Mouse (Mus musculus) hindbrain, embryonic 15.5 days (tissue): ENCODE results near the gene Il17rd. TPM values are rescaled to one million over a fixed set of nuclear protein-coding genes. Genes with fewer than 3 reads are reported as not detected.
A peak's percentile ranks its signal among the peaks of the same experiment; 100 is the strongest.

Experiments used
- ATAC-seq: fragments of 200-750 bp; cut with Nextera tagmentation; 2 replicates; pipeline ENCODE4 v1.8.0; 2017; ENCODE audit warnings: low read depth, moderate number of reproducible peaks, moderate TSS enrichment; ENCODE audit not compliant: low FRiP score
- H3K27ac ChIP-seq: fragments of 300-500 bp; sonication (generic); replicated peaks from 2 replicates; pipeline ENCODE4 v1.5.1; 2015; ENCODE audit warnings: mild to moderate bottlenecking, inconsistent platforms
- H3K27me3 ChIP-seq: fragments of 300-500 bp; sonication (generic); 2 replicates; pipeline ENCODE4 v1.6.1; 2015; ENCODE audit warnings: control low read depth, inconsistent platforms
- H3K36me3 ChIP-seq: fragments of 300-500 bp; sonication (generic); 2 replicates; pipeline ENCODE4 v1.6.1; 2015; ENCODE audit warnings: control low read depth, inconsistent platforms
- H3K4me1 ChIP-seq: fragments of 300-500 bp; sonication (generic); replicated peaks from 2 replicates; pipeline ENCODE4 v1.6.1; 2015; ENCODE audit warnings: control low read depth, inconsistent platforms
- H3K4me2 ChIP-seq: fragments of 300-500 bp; sonication (generic); 2 replicates; pipeline ENCODE4 v1.6.1; 2015; ENCODE audit warnings: moderate library complexity, mild to moderate bottlenecking, inconsistent platforms
- H3K4me3 ChIP-seq: fragments of 300-500 bp; sonication (generic); 2 replicates; pipeline ENCODE4 v1.5.1; 2015; ENCODE audit warnings: mild to moderate bottlenecking, inconsistent platforms
- H3K9ac ChIP-seq: fragments of 300-500 bp; sonication (generic); 2 replicates; pipeline ENCODE4 v1.6.1; 2015; ENCODE audit warnings: inconsistent platforms
- H3K9me3 ChIP-seq: fragments of 300-500 bp; sonication (generic); 2 replicates; pipeline ENCODE4 v1.6.1; 2016; ENCODE audit warnings: control low read depth, inconsistent platforms
- WGBS: fragments of 180-500 bp; shearing (Covaris S2); methylation state at CpG from one replicate; pipeline ENCODE4 v1.1.7; 2015; 5-methylcytosine and 5-hydroxymethylcytosine counted together
- polyA plus RNA-seq: library from polyadenylated mRNA; unstranded; fragments of >200 nt; fragmentation: Nextera tagmentation; extraction: Ambion mirVana; gene quantifications from 2 replicates; pipeline ENCODE4 v1.2.1, GENCODE M21; 2015

Gene Il17rd
- polyA plus RNA-seq, 1 experiment from 2014 or later, result 2.7 TPM

GRCm38 (mm10) chr14:27022876-27023275, 15.9 kb upstream of the Il17rd start:
- no peaks in the 10 kb centered on the region for H3K4me1 ChIP-seq
- 50% methylated on average over 11 of the region's 11 CpGs for WGBS

GRCm38 (mm10) chr14:27024664-27025063, 14.1 kb upstream of the Il17rd start:
- Histone ChIP-seq H3K4me3 (no peak overlapping the region), H3K27ac (no peak overlapping the region), H3K9ac (no peak overlapping the region), H3K27me3 (no peaks in the 10 kb centered on the region), H3K36me3 (no peaks in the 10 kb centered on the region), H3K9me3 (no peaks in the 10 kb centered on the region), H3K4me2 (no peak overlapping the region), H3K4me1 (no peaks in the 10 kb centered on the region)
- ATAC-seq, result no peak
- 82% methylated on average over 4 of the region's 4 CpGs for WGBS

More at GRCm38 (mm10) chr14:27022876-27023275, 15.9 kb upstream of the Il17rd start:
- H3K4me3 ChIP-seq, result no peak overlapping the region
- H3K9ac ChIP-seq, result no peak overlapping the region
- no peaks in the 10 kb centered on the region for H3K27me3 ChIP-seq
- no peak overlapping the region for H3K27ac ChIP-seq
- H3K36me3 ChIP-seq, result no peaks in the 10 kb centered on the region
- no peaks in the 10 kb centered on the region for H3K9me3 ChIP-seq
- ATAC-seq, result no peak
- H3K4me2 ChIP-seq, result no peak overlapping the region

- H3K4me1 ChIP-seq, result no peaks in the 10 kb centered on the region
- H3K27me3 ChIP-seq, result no peaks in the 10 kb centered on the region
- H3K4me2 ChIP-seq, result peak overlapping the region; percentile 44
- H3K36me3 ChIP-seq, result no peaks in the 10 kb centered on the region
- WGBS, result 3% methylated on average over 15 of the region's 15 CpGs
- peak overlapping the region; percentile 63 for H3K27ac ChIP-seq
- no peaks in the 10 kb centered on the region for H3K9me3 ChIP-seq
- ATAC-seq, result peak; percentile 84
- H3K9ac ChIP-seq, result no peak overlapping the region
- H3K4me3 ChIP-seq, result no peak overlapping the region
Observed at GRCm38 (mm10) chr14:27029771-27030173, 9.0 kb upstream of the Il17rd start.

- WGBS, result 15% methylated on average over 4 of the region's 4 CpGs
- ATAC-seq, result no peak
Observed at GRCm38 (mm10) chr14:27031142-27031541, 7.6 kb upstream of the Il17rd start.

GRCm38 (mm10) chr14:27037513-27037912, 1.2 kb upstream of the Il17rd start:
- peaks cover 12% of the 10 kb centered on the region for H3K27me3 ChIP-seq
- H3K27ac ChIP-seq, result no peak overlapping the region
- no peak overlapping the region for H3K4me3 ChIP-seq
- no peaks in the 10 kb centered on the region for H3K36me3 ChIP-seq
- no peak overlapping the region for H3K4me2 ChIP-seq
- peaks cover 10% of the 10 kb centered on the region for H3K4me1 ChIP-seq
- no peaks in the 10 kb centered on the region for H3K9me3 ChIP-seq
- 80% methylated on average over 1 of the region's 1 CpGs for WGBS
- no peak overlapping the region for H3K9ac ChIP-seq
- no peak for ATAC-seq

More at GRCm38 (mm10) chr14:27031142-27031541, 7.6 kb upstream of the Il17rd start:
- no peaks in the 10 kb centered on the region for H3K36me3 ChIP-seq
- no peak overlapping the region for H3K9ac ChIP-seq
- no peak overlapping the region for H3K4me3 ChIP-seq
- no peak overlapping the region for H3K4me2 ChIP-seq
- H3K27me3 ChIP-seq, result no peaks in the 10 kb centered on the region
- no peak overlapping the region for H3K27ac ChIP-seq
- H3K9me3 ChIP-seq, result no peaks in the 10 kb centered on the region
- H3K4me1 ChIP-seq, result no peaks in the 10 kb centered on the region

- H3K4me1 ChIP-seq, result peaks cover 12% of the 10 kb centered on the region
- H3K4me2 ChIP-seq, result peak overlapping the region; percentile 97
- H3K36me3 ChIP-seq, result no peaks in the 10 kb centered on the region
- H3K9ac ChIP-seq, result peak overlapping the region; percentile 65
- peak; percentile 57 for ATAC-seq
- under 1% methylated on average over 59 of the region's 59 CpGs for WGBS
- H3K4me3 ChIP-seq, result peak overlapping the region; percentile 67
- H3K27me3 ChIP-seq, result peaks cover 12% of the 10 kb centered on the region
- H3K27ac ChIP-seq, result peak overlapping the region; percentile 62
- H3K9me3 ChIP-seq, result no peaks in the 10 kb centered on the region
Observed at GRCm38 (mm10) chr14:27039281-27040248, 824 bp downstream of the Il17rd start.

GRCm38 (mm10) chr14:27040451-27040850, 1.7 kb downstream of the Il17rd start:
- Histone ChIP-seq H3K4me3 (peak overlapping the region; percentile 67), H3K27me3 (peaks cover 12% of the 10 kb centered on the region), H3K27ac (no peak overlapping the region), H3K4me1 (peaks cover 12% of the 10 kb centered on the region), H3K9ac (no peak overlapping the region), H3K36me3 (no peaks in the 10 kb centered on the region), H3K9me3 (no peaks in the 10 kb centered on the region), H3K4me2 (peak overlapping the region; percentile 97)
- WGBS, result 15% methylated on average over 12 of the region's 12 CpGs
- no peak for ATAC-seq

- no peak for ATAC-seq
- H3K9me3 ChIP-seq, result no peaks in the 10 kb centered on the region
- H3K27me3 ChIP-seq, result peaks cover 12% of the 10 kb centered on the region
- H3K36me3 ChIP-seq, result no peaks in the 10 kb centered on the region
- WGBS, result 58% methylated on average over 8 of the region's 8 CpGs
- no peak overlapping the region for H3K9ac ChIP-seq
- H3K4me2 ChIP-seq, result no peak overlapping the region
- no peak overlapping the region for H3K27ac ChIP-seq
- peaks cover 13% of the 10 kb centered on the region for H3K4me1 ChIP-seq
- no peak overlapping the region for H3K4me3 ChIP-seq
Observed at GRCm38 (mm10) chr14:27042280-27042983, 3.7 kb downstream of the Il17rd start.

GRCm38 (mm10) chr14:27043416-27043815, 4.7 kb downstream of the Il17rd start:
- Histone ChIP-seq H3K36me3 (no peaks in the 10 kb centered on the region), H3K4me3 (no peak overlapping the region), H3K9ac (no peak overlapping the region), H3K9me3 (no peaks in the 10 kb centered on the region), H3K27ac (no peak overlapping the region), H3K4me1 (peaks cover 16% of the 10 kb centered on the region), H3K4me2 (no peak overlapping the region), H3K27me3 (peaks cover 12% of the 10 kb centered on the region)
- ATAC-seq, result no peak
- WGBS, result 50% methylated on average over 5 of the region's 5 CpGs

GRCm38 (mm10) chr14:27044221-27044966, 5.7 kb downstream of the Il17rd start:
- Histone ChIP-seq H3K27ac (no peak overlapping the region), H3K27me3 (peaks cover 11% of the 10 kb centered on the region), H3K9ac (no peak overlapping the region), H3K4me2 (no peak overlapping the region), H3K4me1 (peaks cover 20% of the 10 kb centered on the region), H3K4me3 (no peak overlapping the region), H3K36me3 (no peaks in the 10 kb centered on the region), H3K9me3 (no peaks in the 10 kb centered on the region)
- WGBS, result 8% methylated on average over 11 of the region's 11 CpGs
- ATAC-seq, result no peak

GRCm38 (mm10) chr14:27044967-27045361, 6.2 kb downstream of the Il17rd start:
- H3K9me3 ChIP-seq, result no peaks in the 10 kb centered on the region
- H3K4me2 ChIP-seq, result no peak overlapping the region
- peaks cover 5% of the 10 kb centered on the region for H3K27me3 ChIP-seq
- no peaks in the 10 kb centered on the region for H3K36me3 ChIP-seq
- WGBS, result 16% methylated on average over 2 of the region's 2 CpGs
- no peak for ATAC-seq
- H3K9ac ChIP-seq, result no peak overlapping the region
- no peak overlapping the region for H3K27ac ChIP-seq
- peaks cover 19% of the 10 kb centered on the region for H3K4me1 ChIP-seq
- H3K4me3 ChIP-seq, result no peak overlapping the region
